Mouse (Mus musculus): ENCODE results near the gene Sgta. TPM values are rescaled to one million over a fixed set of nuclear protein-coding genes. Genes with fewer than 3 reads are reported as not detected.

Gene Sgta
- polyA plus RNA-seq, 2 experiments, result 38.4 to 43.8 TPM

- DNase-seq (ENCODE audit: low read depth in 3 of 3, low spot score in 3 of 3) (peak; percentile 34 to 50 (median 39)), ATAC-seq (ENCODE audit: insufficient read depth) (peak; percentile 32; the same call in 1 of the 2 replicates)
- Histone ChIP-seq H3K27ac (no peak overlapping the region), H3K4me3 (ENCODE audit: insufficient read depth in 1 of 2, low read depth in 2 of 2, low read length in 2 of 2) (no peak overlapping the region), H3K27me3 (ENCODE audit: control insufficient read depth, insufficient read depth, low read length) (no peaks in the 10 kb centered on the region), H3K4me1 (replicated peaks; ENCODE audit: control insufficient read depth in 2 of 2, insufficient read depth in 2 of 2, low read length in 1 of 2) (no peaks in the 10 kb centered on the region), H3K9me3 (ENCODE audit: control insufficient read depth, low read length) (no peaks in the 10 kb centered on the region), H3K4me2 (ENCODE audit: low read depth) (no peak overlapping the region), H3K9ac (replicated peaks) (no peak overlapping the region), H3K36me3 (replicated peaks; ENCODE audit: control insufficient read depth, insufficient read depth, low read depth) (peaks cover 5% of the 10 kb centered on the region; the same call in 1 of the 2 replicates)
- 49% methylated on average over 7 of the region's 7 CpGs for WGBS (ENCODE audit: insufficient replicate concordance)
- TF ChIP-seq EP300 (IDR thresholded peaks at IDR 0.05; ENCODE audit: low read depth), result no peak
- TF ChIP-seq CTCF (IDR thresholded peaks at IDR 0.05; ENCODE audit: low read depth), result peak; percentile 89
Measured at GRCm38 (mm10) chr10:81082168-81082960, 22.4 kb upstream of the Sgta start.

DNA sequence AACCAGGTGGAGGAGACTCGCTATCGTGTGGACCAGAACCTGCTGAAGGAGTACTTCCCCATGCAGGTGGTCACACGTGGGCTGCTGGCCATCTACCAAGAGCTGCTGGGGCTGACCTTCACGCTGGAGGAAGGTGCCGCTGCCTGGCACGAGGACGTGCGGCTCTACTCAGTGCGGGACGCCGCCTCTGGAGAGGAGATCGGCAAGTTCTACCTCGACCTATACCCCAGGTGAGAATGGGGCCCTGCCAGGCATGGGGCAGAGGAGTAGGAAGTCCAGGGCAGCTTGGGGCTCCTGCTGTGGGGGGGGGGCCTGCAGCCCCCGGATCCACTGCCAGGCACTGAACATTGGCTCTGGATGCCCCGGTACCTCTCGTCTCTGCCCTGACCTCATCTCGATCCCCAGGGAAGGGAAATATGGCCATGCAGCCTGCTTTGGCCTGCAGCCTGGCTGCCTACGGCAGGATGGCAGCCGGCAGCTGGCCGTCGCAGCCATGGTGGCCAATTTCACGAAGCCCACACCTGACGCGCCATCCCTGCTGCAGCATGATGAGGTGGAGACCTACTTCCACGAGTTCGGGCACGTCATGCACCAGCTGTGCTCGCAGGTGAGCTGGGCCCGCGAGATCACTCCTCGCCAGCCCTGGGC, 20.2 kb upstream of the Sgta start:
- ATAC-seq (ENCODE audit: insufficient read depth) (no peak), DNase-seq (ENCODE audit: low read depth in 3 of 3, low spot score in 3 of 3) (no peak)
- H3K4me3 ChIP-seq (ENCODE audit: insufficient read depth in 1 of 2, low read depth in 2 of 2, low read length in 2 of 2), result no peak overlapping the region
- TF ChIP-seq EP300 (IDR thresholded peaks at IDR 0.05; ENCODE audit: low read depth) (no peak), CTCF (IDR thresholded peaks at IDR 0.05; ENCODE audit: low read depth) (no peak)
- no peak overlapping the region for H3K4me2 ChIP-seq (ENCODE audit: low read depth)
- no peak overlapping the region for H3K27ac ChIP-seq
- WGBS (ENCODE audit: insufficient replicate concordance), result 89% methylated on average over 31 of the region's 31 CpGs
- H3K9ac ChIP-seq (replicated peaks), result no peak overlapping the region
- H3K36me3 ChIP-seq (replicated peaks; ENCODE audit: control insufficient read depth, insufficient read depth, low read depth), result peaks cover 5% of the 10 kb centered on the region; the same call in 1 of the 2 replicates
- no peaks in the 10 kb centered on the region for H3K9me3 ChIP-seq (ENCODE audit: control insufficient read depth, low read length)
- no peaks in the 10 kb centered on the region for H3K4me1 ChIP-seq (replicated peaks; ENCODE audit: control insufficient read depth in 2 of 2, insufficient read depth in 2 of 2, low read length in 1 of 2)
- no peaks in the 10 kb centered on the region for H3K27me3 ChIP-seq (ENCODE audit: control insufficient read depth, insufficient read depth, low read length)

- Histone ChIP-seq H3K4me2 (ENCODE audit: low read depth) (no peak overlapping the region), H3K4me1 (replicated peaks; ENCODE audit: control insufficient read depth in 2 of 2, insufficient read depth in 2 of 2, low read length in 1 of 2) (no peaks in the 10 kb centered on the region), H3K27ac (no peak overlapping the region), H3K27me3 (ENCODE audit: control insufficient read depth, insufficient read depth, low read length) (no peaks in the 10 kb centered on the region), H3K9me3 (ENCODE audit: control insufficient read depth, low read length) (no peaks in the 10 kb centered on the region), H3K36me3 (replicated peaks; ENCODE audit: control insufficient read depth, insufficient read depth, low read depth) (peaks cover 5% of the 10 kb centered on the region), H3K9ac (replicated peaks) (no peak overlapping the region), H3K4me3 (ENCODE audit: insufficient read depth in 1 of 2, low read depth in 2 of 2, low read length in 2 of 2) (no peak overlapping the region)
- no peak for TF ChIP-seq EP300 (IDR thresholded peaks at IDR 0.05; ENCODE audit: low read depth)
- no peak for TF ChIP-seq CTCF (IDR thresholded peaks at IDR 0.05; ENCODE audit: low read depth)
- 83% methylated on average over 11 of the region's 11 CpGs for WGBS (ENCODE audit: insufficient replicate concordance)
- ATAC-seq (ENCODE audit: insufficient read depth) (no peak), DNase-seq (ENCODE audit: low read depth in 3 of 3, low spot score in 3 of 3) (no peak)
Measured at GRCm38 (mm10) chr10:81077916-81078315, 17.9 kb upstream of the Sgta start.

- ATAC-seq (ENCODE audit: insufficient read depth) (no peak), DNase-seq (ENCODE audit: low read depth in 3 of 3, low spot score in 3 of 3) (no peak)
- Histone ChIP-seq H3K4me3 (ENCODE audit: insufficient read depth in 1 of 2, low read depth in 2 of 2, low read length in 2 of 2) (no peak overlapping the region), H3K4me1 (replicated peaks; ENCODE audit: control insufficient read depth in 2 of 2, insufficient read depth in 2 of 2, low read length in 1 of 2) (no peaks in the 10 kb centered on the region), H3K4me2 (ENCODE audit: low read depth) (no peak overlapping the region), H3K9ac (replicated peaks) (no peak overlapping the region), H3K36me3 (replicated peaks; ENCODE audit: control insufficient read depth, insufficient read depth, low read depth) (peaks cover 5% of the 10 kb centered on the region), H3K27me3 (ENCODE audit: control insufficient read depth, insufficient read depth, low read length) (no peaks in the 10 kb centered on the region), H3K27ac (no peak overlapping the region), H3K9me3 (ENCODE audit: control insufficient read depth, low read length) (no peaks in the 10 kb centered on the region)
- 71% methylated on average over 1 of the region's 1 CpGs for WGBS (ENCODE audit: insufficient replicate concordance)
- no peak for TF ChIP-seq CTCF (IDR thresholded peaks at IDR 0.05; ENCODE audit: low read depth)
- no peak for TF ChIP-seq EP300 (IDR thresholded peaks at IDR 0.05; ENCODE audit: low read depth)
Measured at GRCm38 (mm10) chr10:81076356-81076755, 16.4 kb upstream of the Sgta start.

DNA sequence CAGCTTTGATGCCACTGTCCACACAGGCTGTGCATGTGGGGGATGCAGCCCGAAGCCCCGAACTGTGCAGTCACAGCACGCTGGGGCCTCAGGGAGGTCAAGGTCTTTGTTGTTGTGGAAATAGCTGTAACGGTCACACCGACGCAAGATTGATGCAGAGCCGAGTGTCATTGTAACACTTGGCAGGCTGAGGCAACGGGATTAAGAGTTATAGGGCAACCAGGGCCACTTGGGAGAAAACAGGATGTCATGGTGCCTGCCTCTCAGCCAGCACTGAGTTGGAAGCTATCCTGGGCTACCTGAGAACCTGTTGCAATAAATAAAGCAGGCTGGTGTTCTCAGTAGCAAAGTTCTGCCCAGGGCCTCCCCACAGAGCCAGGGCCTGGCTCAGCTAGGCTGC, 15.8 kb upstream of the Sgta start:
- H3K36me3 ChIP-seq (replicated peaks; ENCODE audit: control insufficient read depth, insufficient read depth, low read depth), result peaks cover 5% of the 10 kb centered on the region
- WGBS (ENCODE audit: insufficient replicate concordance), result 80% methylated on average over 8 of the region's 8 CpGs
- DNase-seq (ENCODE audit: low read depth in 3 of 3, low spot score in 3 of 3) (no peak), ATAC-seq (ENCODE audit: insufficient read depth) (no peak)
- H3K27me3 ChIP-seq (ENCODE audit: control insufficient read depth, insufficient read depth, low read length), result no peaks in the 10 kb centered on the region
- no peak overlapping the region for H3K27ac ChIP-seq
- H3K4me1 ChIP-seq (replicated peaks; ENCODE audit: control insufficient read depth in 2 of 2, insufficient read depth in 2 of 2, low read length in 1 of 2), result peaks cover 1 to 4% of the 10 kb centered on the region in 2 experiments; a peak in 3 of 4 replicates
- no peak overlapping the region for H3K4me2 ChIP-seq (ENCODE audit: low read depth)
- H3K9ac ChIP-seq (replicated peaks), result no peak overlapping the region
- no peak overlapping the region for H3K4me3 ChIP-seq (ENCODE audit: insufficient read depth in 1 of 2, low read depth in 2 of 2, low read length in 2 of 2)
- TF ChIP-seq CTCF (IDR thresholded peaks at IDR 0.05; ENCODE audit: low read depth), result no peak
- no peak for TF ChIP-seq EP300 (IDR thresholded peaks at IDR 0.05; ENCODE audit: low read depth)
- H3K9me3 ChIP-seq (ENCODE audit: control insufficient read depth, low read length), result no peaks in the 10 kb centered on the region
